Mouse (Mus musculus): ENCODE measurements at regions not wholly inside any gene's neighbourhood (a gene's known extent, or its start where the extent isn't known, plus 50 kb on each side); places are given as distances from the start of the nearest gene placed in this dataset.

GRCm38 (mm10) chr13:44113043-44113442, 328.5 kb downstream of the Cd83 start:
- TF ChIP-seq GATA1 (IDR thresholded peaks at IDR 0.05; ENCODE audit: low read length): no peak
- no peak for TF ChIP-seq TAL1 (IDR thresholded peaks at IDR 0.05; ENCODE audit: low read length)

All from erythroblast, embryonic 14.5 days (primary cell).